Mouse (Mus musculus) cortical plate, adult 2 months (tissue): Measurements from ENCODE around the gene Fam20b. TPM values are rescaled to one million over a fixed set of nuclear protein-coding genes. Genes with fewer than 3 reads are reported as not detected.

Source experiments
- H3K27ac ChIP-seq: fragments of 200-500 bp; 2 replicates; pipeline ENCODE4 v1.5.1; 2012; ENCODE audit warnings: low read length, control low read depth, inconsistent platforms; ENCODE audit not compliant: insufficient read depth
- H3K4me1 ChIP-seq: fragments of 200-500 bp; 2 replicates; pipeline ENCODE4 v1.6.1; 2011; ENCODE audit warnings: low read length; ENCODE audit not compliant: control insufficient read depth, insufficient read depth
- H3K4me3 ChIP-seq: fragments of 200-500 bp; 2 replicates; pipeline ENCODE4 v1.5.1; 2011; ENCODE audit warnings: mild to moderate bottlenecking, low read length, control low read depth; ENCODE audit not compliant: insufficient read depth
- CTCF ChIP-seq: fragments of 200-500 bp; IDR thresholded peaks from 2 replicates; pipeline ENCODE4 v1.5.1; 2011; ENCODE audit warnings: mild to moderate bottlenecking, control low read depth, low read length; ENCODE audit not compliant: insufficient read depth; ENCODE audit errors: extremely low read depth
- POLR2A ChIP-seq: fragments of 200-500 bp; IDR thresholded peaks from 2 replicates; pipeline ENCODE4 v1.6.1; 2011; ENCODE audit warnings: mild to moderate bottlenecking, low read length, control low read depth; ENCODE audit not compliant: insufficient read depth; ENCODE audit errors: extremely low read depth
- polyA plus RNA-seq: library from polyadenylated mRNA; depleted of rRNA; stranded (reverse); fragments of >200 nt; gene quantifications from 2 replicates; pipeline ENCODE4 v1.2.3, GENCODE M21; 2012

The Fam20b gene
- polyA plus RNA-seq, 1 experiment: 48.0 TPM

- TF ChIP-seq POLR2A (no peak), CTCF (no peak)
- no peak overlapping the region for H3K4me3 ChIP-seq
- no peak overlapping the region for H3K27ac ChIP-seq
- H3K4me1 ChIP-seq: peaks cover 2% of the 10 kb centered on the region; the same call in 1 of the 2 replicates
Measured at GRCm38 (mm10) chr1:156705696-156706285, 13.1 kb downstream of the Fam20b start.

- H3K4me1 ChIP-seq: peaks cover 2% of the 10 kb centered on the region; the same call in 1 of the 2 replicates
- no peak overlapping the region for H3K27ac ChIP-seq
- H3K4me3 ChIP-seq: no peak overlapping the region
- no peak for TF ChIP-seq CTCF
- TF ChIP-seq POLR2A: no peak
Measured at GRCm38 (mm10) chr1:156703444-156703843, 15.4 kb downstream of the Fam20b start.

DNA sequence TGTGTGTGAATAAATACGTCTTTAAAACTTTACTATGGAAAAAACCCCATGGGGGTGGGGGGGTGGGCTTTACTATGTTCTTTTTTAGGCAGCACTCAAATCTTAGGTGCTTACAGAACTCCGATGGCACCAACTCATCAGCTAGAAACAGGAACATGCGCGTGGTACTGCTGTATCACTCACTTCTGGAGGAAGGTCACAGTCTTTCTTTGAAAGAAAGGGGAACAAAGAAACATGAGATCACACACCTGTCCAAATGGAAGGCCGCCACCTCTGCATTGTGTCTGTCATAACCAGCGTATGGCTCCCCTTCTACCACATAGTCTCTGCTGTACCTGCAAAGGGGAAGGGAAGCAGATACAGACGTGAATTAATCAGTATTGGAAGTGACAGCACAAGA lies 16.7 kb downstream of the Fam20b start:
- TF ChIP-seq CTCF: no peak
- Histone ChIP-seq H3K4me1 (peaks cover 2% of the 10 kb centered on the region; the same call in 1 of the 2 replicates), H3K4me3 (no peak overlapping the region), H3K27ac (no peak overlapping the region)

DNA sequence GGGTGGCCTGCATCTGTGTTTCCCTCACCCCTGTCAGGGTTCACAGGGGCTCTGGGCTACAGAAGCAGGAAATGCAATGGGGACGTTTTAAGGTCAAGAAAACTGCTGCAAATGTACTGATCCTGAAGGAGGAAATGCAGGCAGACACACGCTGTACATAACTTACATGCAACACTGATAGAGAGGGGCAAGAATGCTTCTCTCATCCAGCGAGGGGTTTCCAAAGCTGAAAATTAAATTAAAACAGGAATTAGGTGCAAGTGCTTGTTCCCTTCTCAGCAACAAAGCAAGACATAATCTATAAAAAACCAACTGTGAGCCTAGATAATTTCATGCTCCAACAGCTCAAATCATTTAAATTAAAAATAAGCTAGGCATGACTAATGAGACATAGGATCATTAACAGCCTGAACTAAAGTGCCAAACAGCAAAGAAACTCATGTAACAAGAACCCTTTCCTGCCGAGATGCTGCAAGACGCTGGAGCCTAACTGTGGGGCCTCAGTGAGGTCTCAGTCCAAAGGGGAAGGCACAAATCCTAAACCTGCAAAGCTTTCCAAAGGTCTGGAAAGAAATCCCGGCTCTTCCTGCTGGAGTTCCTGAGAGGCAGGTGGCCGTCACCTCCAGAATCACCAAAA lies 32.7 kb downstream of the Fam20b start:
- H3K27ac ChIP-seq: no peak overlapping the region
- H3K4me3 ChIP-seq: no peak overlapping the region
- TF ChIP-seq CTCF (no peak), POLR2A (no peak)
- H3K4me1 ChIP-seq: no peaks in the 10 kb centered on the region

GRCm38 (mm10) chr1:156679599-156679998 lies 39.3 kb downstream of the Fam20b start:
- TF ChIP-seq POLR2A: no peak
- no peak for TF ChIP-seq CTCF
- Histone ChIP-seq H3K27ac (no peak overlapping the region), H3K4me1 (no peaks in the 10 kb centered on the region), H3K4me3 (no peak overlapping the region)

GRCm38 (mm10) chr1:156677230-156677629 lies 41.7 kb downstream of the Fam20b start:
- Histone ChIP-seq H3K4me1 (no peaks in the 10 kb centered on the region; the same call in 1 of the 2 replicates), H3K4me3 (no peak overlapping the region), H3K27ac (no peak overlapping the region)
- TF ChIP-seq POLR2A (no peak), CTCF (no peak)

DNA sequence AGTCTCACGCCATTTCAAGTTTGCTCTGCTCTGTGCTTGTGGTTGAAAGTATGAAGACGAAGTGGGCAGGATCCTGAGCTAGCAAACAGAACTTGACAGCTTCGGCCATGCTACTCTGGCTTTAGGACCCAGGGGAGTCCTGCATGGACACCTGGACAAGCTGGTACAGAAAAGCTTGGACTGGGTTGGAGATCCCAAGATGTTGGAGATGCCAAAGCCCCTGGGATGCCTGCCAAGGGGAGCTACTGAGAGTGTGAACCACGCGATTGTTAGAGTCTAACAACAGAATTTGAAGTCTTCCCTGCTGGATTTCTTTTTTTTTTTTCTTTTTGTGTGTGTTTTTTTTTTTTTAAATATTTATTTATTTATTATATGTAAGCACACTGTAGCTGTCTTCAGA lies 42.3 kb downstream of the Fam20b start:
- Histone ChIP-seq H3K27ac (no peak overlapping the region), H3K4me1 (no peaks in the 10 kb centered on the region; the same call in 1 of the 2 replicates), H3K4me3 (no peak overlapping the region)
- TF ChIP-seq POLR2A: no peak
- no peak for TF ChIP-seq CTCF

DNA sequence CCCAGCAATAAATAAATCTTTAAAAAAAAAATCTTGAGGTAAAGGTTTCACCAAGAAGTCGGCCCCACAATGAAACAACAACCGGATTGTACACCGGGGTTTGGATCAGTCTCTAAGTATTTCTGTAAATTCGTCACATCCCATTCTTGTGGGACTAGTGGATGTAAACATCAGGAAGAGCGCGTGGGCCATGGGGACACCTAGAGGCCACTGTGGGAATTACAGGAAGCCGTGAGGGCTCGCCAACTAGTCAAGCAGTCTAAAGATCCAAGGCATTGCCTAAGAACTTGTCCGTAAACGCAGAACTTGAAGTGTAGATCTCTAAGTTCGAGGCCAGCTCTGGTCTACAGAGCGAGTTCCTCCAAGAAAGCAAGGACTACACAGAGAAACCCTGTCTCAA lies 42.7 kb downstream of the Fam20b start:
- Histone ChIP-seq H3K4me1 (no peaks in the 10 kb centered on the region; the same call in 1 of the 2 replicates), H3K4me3 (no peak overlapping the region), H3K27ac (no peak overlapping the region)
- TF ChIP-seq POLR2A (no peak), CTCF (peak; percentile 75)

DNA sequence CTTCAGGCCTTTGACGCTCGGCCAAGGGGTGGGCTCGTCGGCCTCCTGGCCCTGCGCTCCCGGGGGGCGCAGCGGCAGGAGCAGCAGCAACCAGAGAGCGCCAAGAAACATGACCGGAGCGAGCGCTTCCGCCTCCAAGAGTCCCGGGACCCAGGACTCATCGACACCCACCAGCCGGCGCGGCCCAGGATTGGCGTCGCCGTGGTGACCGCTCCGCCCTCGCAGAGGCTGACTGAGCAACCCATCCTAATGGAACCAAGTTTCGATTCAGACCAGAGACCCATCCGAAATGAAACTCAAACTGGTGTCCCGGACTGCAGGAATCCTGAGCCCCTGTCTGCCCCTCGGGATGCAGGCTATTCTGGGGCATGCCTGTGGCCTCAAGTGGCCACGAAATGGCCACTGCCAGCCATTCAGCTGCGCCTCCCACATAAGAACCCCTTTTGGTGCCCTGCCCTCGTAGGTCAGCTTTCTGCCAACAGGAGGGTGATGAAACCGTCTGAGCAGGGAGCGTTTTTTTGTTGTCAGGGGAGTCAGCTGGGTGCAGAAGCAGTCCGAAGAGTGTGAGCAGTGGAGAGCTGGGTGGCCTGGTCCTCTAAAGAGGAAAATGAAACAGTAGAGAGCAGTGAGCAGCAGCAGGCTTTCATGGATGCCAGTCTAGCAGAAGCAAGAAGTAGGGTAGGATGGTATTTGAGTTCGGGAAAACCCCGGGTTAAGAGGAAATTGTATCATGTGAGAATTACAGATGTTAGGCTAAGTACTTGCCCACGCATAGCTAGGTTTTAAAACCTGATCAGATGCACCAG lies 44.5 kb downstream of the Fam20b start, which contains the start of gene Tor3a:
Gene Tor3a (minus strand): TSS at position 162 of the 806 bp plus-strand sequence.
- H3K4me3 ChIP-seq: peak within 1 kb of the TSS; percentile 77
- no peak within 1 kb of the TSS for H3K27ac ChIP-seq
- H3K4me1 ChIP-seq: no peaks in the 10 kb centered on the region; the same call in 1 of the 2 replicates
- TF ChIP-seq POLR2A (0 out of 2 replicates have a peak, but pooled peaks have one; percentile 15), CTCF (no peak)
